Mouse (Mus musculus): ENCODE measurements around the gene Tnnc2.

- no peak for TF ChIP-seq EP300 (IDR thresholded peaks at IDR 0.05; ENCODE audit: low read depth)
- no peak for TF ChIP-seq CTCF (IDR thresholded peaks at IDR 0.05; ENCODE audit: low read depth)
These were observed 6.4 kb downstream of the Tnnc2 start for GRCm38 (mm10) chr2:164773229-164773988.
